Mouse (Mus musculus): ENCODE data around the gene Ppl.

Gene Ppl

GRCm38 (mm10) chr16:5132401-5132801 lies at the start of gene Ppl:
TSS of gene Ppl (minus strand) at chr16:5132421.
- no peak for DNase-seq (ENCODE audit: low spot score)

- DNase-seq (ENCODE audit: low spot score) = no peak
These were observed 40.4 kb upstream of the Ppl start for GRCm38 (mm10) chr16:5172636-5173035.

DNA sequence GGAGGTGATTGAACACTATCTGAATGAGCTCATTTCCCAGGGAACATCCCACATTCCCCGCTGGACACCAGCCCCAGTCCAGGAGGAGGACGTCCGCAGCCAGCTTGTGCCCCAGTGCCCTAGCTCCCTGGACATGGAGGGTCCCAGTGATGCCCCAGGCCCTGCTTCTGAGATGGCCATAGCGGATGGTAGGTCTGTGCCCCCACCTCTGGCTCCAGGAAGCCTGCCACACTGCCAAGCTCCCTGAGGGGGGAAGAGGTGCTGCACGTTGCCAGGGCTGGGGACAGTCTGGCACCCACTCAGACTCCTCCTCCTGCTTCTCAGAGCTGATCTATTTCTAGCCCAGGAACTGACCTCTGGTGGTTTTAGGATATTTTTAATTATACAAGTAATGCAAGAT lies 36.6 kb upstream of the Ppl start:
- DNase-seq (ENCODE audit: low spot score) = no peak

- DNase-seq (ENCODE audit: low spot score) = no peak
These were observed 35.8 kb upstream of the Ppl start for GRCm38 (mm10) chr16:5168038-5168437.

GRCm38 (mm10) chr16:5164327-5164726 lies 32.1 kb upstream of the Ppl start:
- no peak for DNase-seq (ENCODE audit: low spot score)

GRCm38 (mm10) chr16:5159248-5159647 lies 27.0 kb upstream of the Ppl start:
- DNase-seq (ENCODE audit: low spot score) = no peak

- no peak for DNase-seq (ENCODE audit: low spot score)
These were observed 24.9 kb upstream of the Ppl start for GRCm38 (mm10) chr16:5157113-5157512.

GRCm38 (mm10) chr16:5156495-5156894 lies 24.3 kb upstream of the Ppl start:
- DNase-seq (ENCODE audit: low spot score) = no peak

GRCm38 (mm10) chr16:5155014-5155413 lies 22.8 kb upstream of the Ppl start:
- no peak for DNase-seq (ENCODE audit: low spot score)

- DNase-seq (ENCODE audit: low spot score) = no peak
These were observed 21.2 kb upstream of the Ppl start for GRCm38 (mm10) chr16:5153299-5154026.

DNA sequence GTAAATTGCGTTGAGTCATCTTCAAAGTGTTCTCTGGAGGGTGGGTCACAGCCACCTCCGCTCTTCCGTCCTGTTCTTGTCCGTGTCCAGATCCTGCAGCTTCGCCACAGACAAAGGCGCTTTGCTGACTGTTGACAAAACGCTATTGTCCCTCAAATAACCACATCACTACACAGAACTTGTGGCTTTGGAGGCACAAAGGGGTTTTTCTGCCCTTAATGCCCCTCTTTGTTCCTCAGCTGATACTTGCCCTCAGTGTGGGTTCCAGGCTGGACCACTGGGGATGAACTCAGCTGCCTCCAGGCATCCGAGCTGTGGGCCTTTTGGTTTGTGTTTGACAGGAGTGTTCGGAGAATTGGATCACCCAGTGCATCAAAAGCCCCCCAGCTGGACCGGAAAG lies 18.3 kb upstream of the Ppl start:
- no peak for DNase-seq (ENCODE audit: low spot score)

DNA sequence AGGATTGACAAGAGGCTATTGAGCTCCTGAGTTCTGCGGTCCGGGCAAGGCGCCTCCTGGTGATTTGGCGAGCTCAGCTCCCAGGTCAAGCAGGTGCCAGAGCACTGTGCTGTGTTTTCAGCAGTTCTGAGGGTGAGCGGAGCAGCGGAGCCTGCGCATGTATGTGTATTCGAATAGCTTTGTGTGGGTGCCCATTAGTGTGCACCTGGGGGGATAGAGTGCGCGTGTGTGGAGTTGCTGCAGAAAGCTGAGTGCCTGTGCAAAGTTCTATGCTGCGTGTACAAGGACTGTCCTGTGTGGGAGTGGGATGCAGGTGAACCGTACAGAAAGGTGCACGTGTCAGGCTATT lies 14.8 kb upstream of the Ppl start, which contains the start of gene Sec14l5:
TSS of gene Sec14l5 (plus strand) at position 73 of the 349 bp plus-strand sequence.
- DNase-seq (ENCODE audit: low spot score) = no peak

GRCm38 (mm10) chr16:5146367-5147036 lies 14.3 kb upstream of the Ppl start:
- no peak for DNase-seq (ENCODE audit: low spot score)

GRCm38 (mm10) chr16:5145570-5145969 lies 13.3 kb upstream of the Ppl start:
- peak; percentile 84 for DNase-seq (ENCODE audit: low spot score)

DNA sequence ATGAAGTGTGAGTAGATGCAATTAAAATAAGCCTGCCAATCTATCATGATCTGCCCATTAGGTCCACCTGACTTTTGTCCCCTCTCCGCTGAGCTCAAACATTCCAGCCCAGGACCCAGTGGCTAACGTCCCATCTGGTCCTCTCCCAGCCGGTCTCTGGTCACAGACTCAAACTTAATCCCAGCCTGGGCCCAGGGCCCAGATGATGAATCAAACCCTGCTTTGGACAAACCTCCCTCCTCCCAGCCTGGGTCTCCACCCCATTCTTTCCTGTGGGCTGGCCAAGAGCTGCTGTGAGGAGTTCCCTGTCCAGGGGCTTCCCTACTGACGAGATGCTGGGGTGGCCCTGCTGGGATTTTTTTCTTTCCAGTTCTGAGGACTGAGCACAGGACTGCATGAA lies 7.5 kb upstream of the Ppl start:
- no peak for DNase-seq (ENCODE audit: low spot score)

DNA sequence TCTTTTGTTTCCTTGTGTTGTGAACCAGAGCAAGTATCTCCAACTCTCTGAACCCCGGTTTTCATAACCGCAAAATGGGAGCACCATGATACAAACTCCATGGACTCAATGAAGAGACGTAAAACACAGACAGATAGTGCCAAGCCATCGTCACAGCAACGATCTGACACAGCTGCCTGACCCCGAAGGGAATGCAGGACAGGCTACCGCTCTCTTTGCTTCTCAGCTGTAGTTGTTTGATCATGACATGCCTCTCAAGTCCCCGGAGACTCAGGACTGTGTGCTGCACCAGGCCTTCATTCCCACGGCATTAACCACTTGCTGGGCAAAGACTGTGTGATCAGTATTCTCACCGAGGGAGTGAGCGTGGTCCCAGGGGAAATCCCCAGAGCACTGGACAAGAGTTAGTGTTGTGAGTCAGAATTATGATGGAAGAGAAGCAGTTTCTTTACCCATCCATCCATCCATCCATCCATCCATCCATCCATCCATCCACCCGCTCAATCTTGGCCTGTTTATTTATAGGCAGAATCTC lies 4.9 kb upstream of the Ppl start:
- DNase-seq (ENCODE audit: low spot score) = no peak

GRCm38 (mm10) chr16:5136505-5136904 lies 4.3 kb upstream of the Ppl start:
- DNase-seq (ENCODE audit: low spot score) = no peak

DNA sequence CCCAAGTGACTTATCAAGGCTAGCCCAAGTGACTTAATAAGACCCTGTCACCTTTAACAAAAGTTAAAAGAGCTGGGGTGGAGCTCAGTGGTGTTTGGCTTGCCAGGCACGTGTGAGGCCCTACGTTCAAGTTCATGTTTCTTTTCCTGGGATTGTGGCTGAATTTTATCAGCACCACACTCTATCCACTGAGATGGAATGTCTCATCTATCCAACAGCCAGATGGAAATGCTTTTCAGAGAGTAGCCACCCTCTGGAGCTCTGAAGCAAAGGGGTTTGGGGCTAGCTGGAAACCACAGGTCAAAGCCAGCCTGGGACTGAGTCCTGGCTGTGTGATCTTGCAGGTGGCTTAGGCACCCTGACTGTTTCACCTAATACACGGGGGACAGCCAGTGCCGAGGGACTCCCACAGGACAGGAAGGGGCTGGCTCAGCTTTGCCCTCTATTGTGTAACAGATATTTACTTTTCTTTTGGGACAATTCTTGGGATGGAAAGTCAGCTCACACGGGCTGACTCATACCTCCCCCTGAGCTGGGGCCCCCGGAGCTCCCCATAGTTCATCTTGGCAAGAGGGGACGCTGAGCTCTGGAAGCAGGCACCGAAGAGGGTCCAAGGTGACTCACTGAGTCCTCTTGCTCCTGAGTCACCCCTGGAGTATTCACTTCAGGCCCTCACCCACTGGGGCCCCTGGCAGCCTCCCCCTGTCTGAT lies 3.5 kb upstream of the Ppl start:
- no peak for DNase-seq (ENCODE audit: low spot score)

- peak; percentile 47 for DNase-seq (ENCODE audit: low spot score)
These were observed 2.6 kb upstream of the Ppl start for GRCm38 (mm10) chr16:5134623-5135330.

DNA sequence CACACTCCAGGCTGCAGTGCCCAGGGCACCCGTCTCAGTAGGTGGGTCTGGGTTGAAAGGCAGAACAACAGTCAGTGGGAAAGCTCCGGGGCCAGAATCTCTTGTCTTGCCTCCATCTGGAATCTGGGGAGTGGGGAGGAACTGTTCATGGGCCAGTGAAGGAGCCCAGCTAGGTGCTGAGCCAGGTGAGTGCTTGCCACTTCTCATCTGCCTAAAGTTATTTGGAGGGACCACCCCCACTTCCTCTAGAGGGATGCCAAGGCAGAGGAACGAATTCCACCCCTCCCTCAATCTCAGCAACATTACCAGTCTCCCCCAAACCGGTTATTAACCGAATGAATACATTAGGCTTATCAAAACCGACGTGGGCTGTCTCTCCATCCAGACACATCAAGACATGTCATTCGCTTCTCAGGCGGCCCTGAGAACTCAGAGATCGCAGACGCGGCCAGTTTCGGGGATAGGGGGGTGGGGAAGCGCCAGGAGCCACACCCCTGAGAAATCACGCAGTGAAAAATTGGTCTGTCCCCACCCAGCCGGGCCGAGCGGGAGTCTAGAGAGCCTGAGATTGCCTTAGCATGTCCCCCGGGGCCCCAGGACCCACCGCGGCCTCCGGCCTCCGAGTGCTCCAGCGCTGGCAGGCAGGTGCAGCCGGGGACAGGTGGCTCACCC lies 834 bp downstream of the Ppl start:
- no peak for DNase-seq (ENCODE audit: low spot score)

GRCm38 (mm10) chr16:5130766-5131165 lies 1.5 kb downstream of the Ppl start:
- no peak for DNase-seq (ENCODE audit: low spot score)

- no peak for DNase-seq (ENCODE audit: low spot score)
These were observed 2.0 kb downstream of the Ppl start for GRCm38 (mm10) chr16:5130196-5130595.
